Mouse (Mus musculus): ENCODE data around the gene Jup.
"Not testable (repeated sequence)": the region's sequence is repeated elsewhere in the genome, so short reads cannot be mapped to it uniquely, and the experiment has no call there.

The Jup gene

GRCm38 (mm10) chr11:100389931-100390445 lies 7.6 kb downstream of the Jup start:
- DNase-seq = no peak

GRCm38 (mm10) chr11:100388588-100388987 lies 9.0 kb downstream of the Jup start:
- DNase-seq = no peak

GRCm38 (mm10) chr11:100387589-100388375 lies 9.8 kb downstream of the Jup start:
- no peak for DNase-seq

GRCm38 (mm10) chr11:100387111-100387510 lies 10.5 kb downstream of the Jup start:
- DNase-seq = no peak

GRCm38 (mm10) chr11:100386586-100386985 lies 11.0 kb downstream of the Jup start:
- no peak for DNase-seq

GRCm38 (mm10) chr11:100385016-100385415 lies 12.5 kb downstream of the Jup start:
- DNase-seq = no peak

GRCm38 (mm10) chr11:100382682-100383081 lies 14.9 kb downstream of the Jup start:
- no peak for DNase-seq

GRCm38 (mm10) chr11:100379311-100379710 lies 18.3 kb downstream of the Jup start:
- no peak for DNase-seq

GRCm38 (mm10) chr11:100378446-100378845 lies 19.1 kb downstream of the Jup start:
- DNase-seq = no peak

- DNase-seq = no peak
Observed at GRCm38 (mm10) chr11:100377989-100378388, 19.6 kb downstream of the Jup start.

GRCm38 (mm10) chr11:100376746-100377389 lies 20.7 kb downstream of the Jup start:
- DNase-seq = no peak

- no peak for DNase-seq
Observed at GRCm38 (mm10) chr11:100376005-100376404, 21.6 kb downstream of the Jup start.

- DNase-seq = no peak
Observed at GRCm38 (mm10) chr11:100375127-100375526, 22.4 kb downstream of the Jup start.

GRCm38 (mm10) chr11:100371981-100372558 lies 25.5 kb downstream of the Jup start:
- no peak for DNase-seq

GRCm38 (mm10) chr11:100369822-100370221 lies 27.7 kb downstream of the Jup start:
- no peak for DNase-seq

GRCm38 (mm10) chr11:100369145-100369544 lies 28.4 kb downstream of the Jup start:
- DNase-seq = no peak

GRCm38 (mm10) chr11:100362979-100363562 lies 34.5 kb downstream of the Jup start:
- DNase-seq = peak; percentile 58

- DNase-seq = peak; percentile 77
Observed at GRCm38 (mm10) chr11:100362209-100362978, 35.2 kb downstream of the Jup start.

GRCm38 (mm10) chr11:100361059-100361458 lies 36.5 kb downstream of the Jup start:
- DNase-seq = not testable (repeated sequence)

GRCm38 (mm10) chr11:100360175-100360574 lies 37.4 kb downstream of the Jup start:
- no peak for DNase-seq

- DNase-seq = no peak
Observed at GRCm38 (mm10) chr11:100357408-100357807, 40.2 kb downstream of the Jup start.

GRCm38 (mm10) chr11:100356819-100357211 lies 40.7 kb downstream of the Jup start:
- DNase-seq = no peak
